Mouse (Mus musculus): ENCODE data around the gene Drc7. TPM values are rescaled to one million over a fixed set of nuclear protein-coding genes. Genes with fewer than 3 reads are reported as not detected.

The Drc7 gene
- polyA plus RNA-seq, 1 experiment from 2014 or later, result 0.50 TPM

GRCm38 (mm10) chr8:95049636-95050035 lies 5.3 kb upstream of the Drc7 start:
- H3K9ac ChIP-seq (ENCODE audit: low read depth, low read length), result no peak overlapping the region
- no peak overlapping the region for H3K27ac ChIP-seq (ENCODE audit: low read length)

GRCm38 (mm10) chr8:95054438-95054837 lies 465 bp upstream of the Drc7 start:
- H3K9ac ChIP-seq (ENCODE audit: low read depth, low read length), result no peak overlapping the region
- H3K4me2 ChIP-seq (ENCODE audit: low read depth, low read length), result no peak overlapping the region
- H3K27me3 ChIP-seq (ENCODE audit: control insufficient read depth, insufficient read depth, low read depth, low read length), result no peaks in the 10 kb centered on the region
- ATAC-seq (ENCODE audit: low read depth), result no peak
- H3K27ac ChIP-seq (ENCODE audit: low read length), result no peak overlapping the region
- no peaks in the 10 kb centered on the region for H3K9me3 ChIP-seq (replicated peaks; ENCODE audit: control insufficient read depth, low read length)
- no peak overlapping the region for H3K4me3 ChIP-seq (ENCODE audit: low read depth, low read length)
- H3K4me1 ChIP-seq (ENCODE audit: control insufficient read depth, low read depth, low read length), result peaks cover 18% of the 10 kb centered on the region
- H3K36me3 ChIP-seq (ENCODE audit: control insufficient read depth, insufficient read depth), result no peaks in the 10 kb centered on the region
- 34% methylated on average over 6 of the region's 6 CpGs for WGBS (ENCODE audit: insufficient replicate concordance)

More at GRCm38 (mm10) chr8:95049636-95050035, 5.3 kb upstream of the Drc7 start:
- Histone ChIP-seq H3K27me3 (ENCODE audit: control insufficient read depth, insufficient read depth, low read depth, low read length) (no peaks in the 10 kb centered on the region), H3K36me3 (ENCODE audit: control insufficient read depth, insufficient read depth) (no peaks in the 10 kb centered on the region), H3K4me1 (ENCODE audit: control insufficient read depth, low read depth, low read length) (peaks cover 4% of the 10 kb centered on the region; the same call in 1 of the 2 replicates), H3K9me3 (replicated peaks; ENCODE audit: control insufficient read depth, low read length) (no peaks in the 10 kb centered on the region), H3K4me2 (ENCODE audit: low read depth, low read length) (no peak overlapping the region), H3K4me3 (ENCODE audit: low read depth, low read length) (no peak overlapping the region)
- ATAC-seq (ENCODE audit: low read depth), result no peak
- 25% methylated on average over 2 of the region's 2 CpGs for WGBS (ENCODE audit: insufficient replicate concordance)

- peak overlapping the region; percentile 19; the same call in 1 of the 2 replicates for H3K4me2 ChIP-seq (ENCODE audit: low read depth, low read length)
- H3K27me3 ChIP-seq (ENCODE audit: control insufficient read depth, insufficient read depth, low read depth, low read length), result no peaks in the 10 kb centered on the region
- H3K4me1 ChIP-seq (ENCODE audit: control insufficient read depth, low read depth, low read length), result peaks cover 18% of the 10 kb centered on the region
- H3K27ac ChIP-seq (ENCODE audit: low read length), result no peak overlapping the region
- ATAC-seq (ENCODE audit: low read depth), result peak; percentile 71
- 0 out of 2 replicates have a peak overlapping the region, but pooled peaks have one; percentile 19 for H3K9ac ChIP-seq (ENCODE audit: low read depth, low read length)
- 21% methylated on average over 5 of the region's 5 CpGs for WGBS (ENCODE audit: insufficient replicate concordance)
- H3K4me3 ChIP-seq (ENCODE audit: low read depth, low read length), result no peak overlapping the region
- H3K36me3 ChIP-seq (ENCODE audit: control insufficient read depth, insufficient read depth), result no peaks in the 10 kb centered on the region
- no peaks in the 10 kb centered on the region; the same call in 1 of the 2 replicates for H3K9me3 ChIP-seq (replicated peaks; ENCODE audit: control insufficient read depth, low read length)
These were observed 1.5 kb downstream of the Drc7 start for GRCm38 (mm10) chr8:95056414-95056813.

- ATAC-seq (ENCODE audit: low read depth), result no peak
- Histone ChIP-seq H3K27ac (ENCODE audit: low read length) (no peak overlapping the region), H3K4me1 (ENCODE audit: control insufficient read depth, low read depth, low read length) (peaks cover 18% of the 10 kb centered on the region), H3K9me3 (replicated peaks; ENCODE audit: control insufficient read depth, low read length) (no peaks in the 10 kb centered on the region; the same call in 1 of the 2 replicates), H3K4me3 (ENCODE audit: low read depth, low read length) (no peak overlapping the region), H3K4me2 (ENCODE audit: low read depth, low read length) (no peak overlapping the region), H3K27me3 (ENCODE audit: control insufficient read depth, insufficient read depth, low read depth, low read length) (no peaks in the 10 kb centered on the region), H3K9ac (ENCODE audit: low read depth, low read length) (no peak overlapping the region), H3K36me3 (ENCODE audit: control insufficient read depth, insufficient read depth) (no peaks in the 10 kb centered on the region)
- 15% methylated on average over 6 of the region's 6 CpGs for WGBS (ENCODE audit: insufficient replicate concordance)
These were observed 3.8 kb downstream of the Drc7 start for GRCm38 (mm10) chr8:95058661-95059060.

DNA sequence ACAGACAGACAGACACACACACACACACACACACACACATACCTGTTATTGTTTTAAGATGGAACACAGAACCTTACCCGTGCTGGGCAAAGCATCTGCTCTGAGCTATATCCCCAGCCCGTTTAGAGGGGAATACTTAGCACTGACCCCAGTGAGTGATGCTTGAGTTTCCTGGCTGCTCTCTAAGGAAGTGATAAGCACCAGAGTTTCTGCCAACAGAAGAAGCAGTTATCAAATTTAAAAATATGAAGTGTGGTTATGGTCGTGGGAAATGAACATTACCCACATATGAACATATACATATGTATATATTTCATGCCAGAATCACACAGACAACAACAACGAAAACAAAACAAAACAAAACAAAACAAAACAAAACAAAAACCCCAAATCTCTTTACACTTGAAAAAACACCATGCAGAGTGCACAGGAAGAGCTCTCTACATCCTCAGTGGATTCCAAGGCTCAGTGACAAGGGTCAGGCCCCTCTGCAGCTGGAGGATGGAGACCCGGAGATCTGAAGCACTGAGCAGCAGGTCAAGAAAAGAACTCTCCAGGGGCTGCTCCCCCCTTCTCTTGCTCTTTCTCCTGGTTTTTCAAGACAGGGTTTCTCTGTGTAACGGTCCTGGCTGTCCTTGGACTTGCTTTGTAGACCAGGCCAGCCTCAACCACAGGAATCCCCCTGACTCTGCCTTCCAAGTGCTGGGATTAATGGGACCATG lies 5.1 kb downstream of the Drc7 start:
- Histone ChIP-seq H3K4me1 (ENCODE audit: control insufficient read depth, low read depth, low read length) (peaks cover 12% of the 10 kb centered on the region), H3K4me3 (ENCODE audit: low read depth, low read length) (no peak overlapping the region), H3K9ac (ENCODE audit: low read depth, low read length) (no peak overlapping the region), H3K4me2 (ENCODE audit: low read depth, low read length) (no peak overlapping the region), H3K27ac (ENCODE audit: low read length) (no peak overlapping the region), H3K36me3 (ENCODE audit: control insufficient read depth, insufficient read depth) (no peaks in the 10 kb centered on the region), H3K9me3 (replicated peaks; ENCODE audit: control insufficient read depth, low read length) (no peaks in the 10 kb centered on the region; the same call in 1 of the 2 replicates), H3K27me3 (ENCODE audit: control insufficient read depth, insufficient read depth, low read depth, low read length) (no peaks in the 10 kb centered on the region)
- 23% methylated on average over 6 of the region's 6 CpGs for WGBS (ENCODE audit: insufficient replicate concordance)
- no peak for ATAC-seq (ENCODE audit: low read depth)

DNA sequence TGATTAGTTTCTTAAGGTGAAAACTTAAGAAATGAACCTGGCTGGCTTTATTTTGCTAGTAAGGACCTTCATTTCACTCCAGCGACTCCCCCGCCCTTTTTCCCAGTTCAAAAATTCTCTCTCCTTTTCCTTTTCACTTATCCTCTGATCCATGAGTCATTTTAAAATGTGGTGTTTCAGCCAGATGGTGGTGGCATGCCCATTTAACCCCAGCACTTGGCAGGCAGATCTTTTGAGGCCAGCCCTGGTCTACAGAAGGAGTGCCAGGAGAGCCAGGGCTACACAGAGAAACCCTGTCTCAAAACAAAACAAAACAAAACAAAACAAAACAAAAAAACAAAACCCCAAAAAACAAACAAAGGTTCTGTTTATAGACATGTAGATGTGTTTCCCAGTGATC lies 9.6 kb downstream of the Drc7 start:
- H3K27ac ChIP-seq (ENCODE audit: low read length), result no peak overlapping the region
- no peaks in the 10 kb centered on the region; the same call in 1 of the 2 replicates for H3K9me3 ChIP-seq (replicated peaks; ENCODE audit: control insufficient read depth, low read length)
- 68% methylated on average over 2 of the region's 2 CpGs for WGBS (ENCODE audit: insufficient replicate concordance)
- no peaks in the 10 kb centered on the region for H3K4me1 ChIP-seq (ENCODE audit: control insufficient read depth, low read depth, low read length)
- no peak overlapping the region for H3K4me3 ChIP-seq (ENCODE audit: low read depth, low read length)
- no peaks in the 10 kb centered on the region for H3K36me3 ChIP-seq (ENCODE audit: control insufficient read depth, insufficient read depth)
- H3K9ac ChIP-seq (ENCODE audit: low read depth, low read length), result no peak overlapping the region
- ATAC-seq (ENCODE audit: low read depth), result no peak
- H3K4me2 ChIP-seq (ENCODE audit: low read depth, low read length), result no peak overlapping the region
- H3K27me3 ChIP-seq (ENCODE audit: control insufficient read depth, insufficient read depth, low read depth, low read length), result no peaks in the 10 kb centered on the region

DNA sequence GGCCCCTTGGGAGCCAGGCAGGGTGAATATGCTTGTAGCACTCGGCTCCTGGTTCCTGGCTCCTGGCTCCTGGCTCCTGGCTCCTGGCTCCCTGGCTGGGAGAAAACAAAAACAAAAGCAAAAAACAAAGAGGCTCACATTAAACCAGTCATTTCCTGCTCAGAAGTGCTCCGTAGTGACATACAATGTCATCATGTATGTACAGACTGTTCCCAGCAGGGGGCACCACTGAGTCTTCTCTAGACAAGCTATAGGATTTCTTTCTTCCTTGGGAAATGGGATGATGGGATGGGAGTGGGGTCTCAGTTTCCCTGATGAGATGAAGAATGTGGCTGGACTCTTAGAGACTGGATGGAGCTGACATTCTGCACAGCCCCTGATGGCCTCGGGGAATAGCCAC lies 12.7 kb downstream of the Drc7 start:
- Histone ChIP-seq H3K4me3 (ENCODE audit: low read depth, low read length) (no peak overlapping the region), H3K4me1 (ENCODE audit: control insufficient read depth, low read depth, low read length) (no peaks in the 10 kb centered on the region), H3K27ac (ENCODE audit: low read length) (no peak overlapping the region), H3K9me3 (replicated peaks; ENCODE audit: control insufficient read depth, low read length) (no peaks in the 10 kb centered on the region), H3K27me3 (ENCODE audit: control insufficient read depth, insufficient read depth, low read depth, low read length) (no peaks in the 10 kb centered on the region), H3K4me2 (ENCODE audit: low read depth, low read length) (no peak overlapping the region), H3K9ac (ENCODE audit: low read depth, low read length) (no peak overlapping the region), H3K36me3 (ENCODE audit: control insufficient read depth, insufficient read depth) (no peaks in the 10 kb centered on the region)
- WGBS (ENCODE audit: insufficient replicate concordance), result 46% methylated on average over 3 of the region's 3 CpGs
- no peak for ATAC-seq (ENCODE audit: low read depth)

DNA sequence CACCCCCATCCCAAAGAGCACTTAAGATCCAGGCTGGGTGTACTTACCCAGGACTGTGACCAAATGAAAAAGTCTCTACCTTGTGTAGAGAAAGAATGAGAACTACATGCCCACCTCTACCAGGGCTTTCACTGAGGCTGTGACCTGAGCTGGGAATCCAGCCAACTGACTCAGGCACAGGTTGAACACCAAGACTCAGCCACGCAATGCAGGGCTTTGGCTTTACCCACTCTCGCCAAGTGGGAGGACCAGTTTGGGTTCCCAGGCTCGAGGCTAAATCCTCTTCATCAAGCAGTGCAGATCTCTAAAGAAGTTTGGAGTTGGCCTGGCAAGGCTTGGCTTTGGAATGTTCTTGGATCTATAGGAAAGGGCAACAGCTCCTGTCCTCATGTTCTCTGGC lies 20.6 kb downstream of the Drc7 start:
- peaks cover 10% of the 10 kb centered on the region for H3K4me1 ChIP-seq (ENCODE audit: control insufficient read depth, low read depth, low read length)

DNA sequence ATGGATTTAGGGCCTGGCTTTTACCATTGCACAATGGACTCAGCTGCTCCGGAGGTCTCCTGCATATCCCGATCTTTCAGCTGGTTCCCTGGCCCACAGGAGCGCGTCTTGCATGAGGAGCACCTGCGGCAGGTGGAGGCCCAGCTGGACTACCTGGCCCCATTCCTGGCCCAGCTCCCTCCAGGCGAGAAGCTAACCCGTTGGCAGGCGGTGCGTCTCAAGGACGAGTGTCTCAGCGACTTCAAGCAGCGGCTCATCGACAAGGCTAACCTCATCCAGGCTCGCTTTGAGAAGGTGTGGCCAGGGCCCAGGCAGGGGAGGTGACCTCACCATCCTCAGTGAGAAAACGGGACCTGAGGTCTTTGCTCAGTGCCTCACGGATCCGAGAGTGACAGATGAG lies 21.2 kb downstream of the Drc7 start:
- peaks cover 10% of the 10 kb centered on the region for H3K4me1 ChIP-seq (ENCODE audit: control insufficient read depth, low read depth, low read length)
- no peak overlapping the region for H3K4me3 ChIP-seq (ENCODE audit: low read depth, low read length)
- no peaks in the 10 kb centered on the region for H3K27me3 ChIP-seq (ENCODE audit: control insufficient read depth, insufficient read depth, low read depth, low read length)
- H3K9me3 ChIP-seq (replicated peaks; ENCODE audit: control insufficient read depth, low read length), result no peaks in the 10 kb centered on the region
- no peaks in the 10 kb centered on the region for H3K36me3 ChIP-seq (ENCODE audit: control insufficient read depth, insufficient read depth)
- 69% methylated on average over 17 of the region's 17 CpGs for WGBS (ENCODE audit: insufficient replicate concordance)
- H3K4me2 ChIP-seq (ENCODE audit: low read depth, low read length), result no peak overlapping the region
- no peak for ATAC-seq (ENCODE audit: low read depth)
- H3K27ac ChIP-seq (ENCODE audit: low read length), result no peak overlapping the region
- no peak overlapping the region for H3K9ac ChIP-seq (ENCODE audit: low read depth, low read length)

More for the DNA sequence above, 20.6 kb downstream of the Drc7 start:
- H3K9me3 ChIP-seq (replicated peaks; ENCODE audit: control insufficient read depth, low read length), result no peaks in the 10 kb centered on the region
- no peak overlapping the region for H3K27ac ChIP-seq (ENCODE audit: low read length)
- no peak overlapping the region for H3K4me2 ChIP-seq (ENCODE audit: low read depth, low read length)
- no peaks in the 10 kb centered on the region for H3K27me3 ChIP-seq (ENCODE audit: control insufficient read depth, insufficient read depth, low read depth, low read length)
- no peak overlapping the region for H3K9ac ChIP-seq (ENCODE audit: low read depth, low read length)
- H3K4me3 ChIP-seq (ENCODE audit: low read depth, low read length), result no peak overlapping the region
- no peak for ATAC-seq (ENCODE audit: low read depth)
- H3K36me3 ChIP-seq (ENCODE audit: control insufficient read depth, insufficient read depth), result no peaks in the 10 kb centered on the region
- WGBS (ENCODE audit: insufficient replicate concordance), result 53% methylated on average over 3 of the region's 3 CpGs

All from liver, embryonic 16.5 days (tissue).